Mouse (Mus musculus) CD4-positive, CD25-positive, alpha-beta regulatory T cell, adult 2 months (primary cell): ENCODE measurements around the gene Lnpk.

Experiments used
- DNase-seq: peaks from one replicate; pipeline ENCODE4 v3.0.0-alpha.2; 2012; ENCODE audit warnings: low read depth, low spot score

Gene Lnpk

GRCm38 (mm10) chr2:74490186-74490585 is 89.0 kb downstream of the Lnpk start:
- no peak for DNase-seq

GRCm38 (mm10) chr2:74488443-74488842 is 90.8 kb downstream of the Lnpk start:
- DNase-seq: no peak

- no peak for DNase-seq
Observed at GRCm38 (mm10) chr2:74482651-74483050, 96.6 kb downstream of the Lnpk start.

- no peak for DNase-seq
Observed at GRCm38 (mm10) chr2:74482086-74482485, 97.1 kb downstream of the Lnpk start.
